Mouse (Mus musculus) kidney, postnatal 36 days (tissue): ENCODE data around the gene Fgfr3.

Experiments used
- DNase-seq, 2 experiments: peaks; one replicate each; pipeline ENCODE4 v3.0.0; 2021 to 2022; ENCODE audit warnings: mixed read lengths in 2 of 2

The Fgfr3 gene

GRCm38 (mm10) chr5:33721541-33722265, at the start of gene Fgfr3:
Gene Fgfr3 (plus strand): TSS chr5:33721674.
- DNase-seq: peak; percentile 76 to 89

DNA sequence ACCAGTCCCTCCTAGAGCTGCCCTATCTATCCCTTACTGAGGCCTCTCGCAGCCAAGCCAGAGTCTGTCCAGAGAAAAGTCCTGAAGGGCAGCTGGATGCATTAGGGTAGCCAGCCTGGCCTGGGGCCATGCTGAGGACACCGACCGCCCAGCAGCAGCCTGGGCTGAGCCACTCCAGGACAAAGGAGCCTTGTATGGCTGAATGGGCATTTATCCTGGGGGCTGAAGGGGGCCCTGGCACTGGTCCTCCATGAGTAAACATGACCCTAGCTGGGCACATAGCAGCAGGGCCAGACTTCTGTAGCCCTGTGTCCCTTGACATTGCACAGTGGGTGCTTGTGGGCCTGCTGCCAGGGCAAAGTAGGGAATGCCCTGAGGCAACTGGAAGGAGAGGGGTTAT, 47.0 kb upstream of the Fgfr3 start:
- DNase-seq: no peak

GRCm38 (mm10) chr5:33675964-33676363, 45.5 kb upstream of the Fgfr3 start:
- peak; percentile 70 to 87 for DNase-seq

GRCm38 (mm10) chr5:33678244-33678643, 43.2 kb upstream of the Fgfr3 start:
- peak in 1 of 2 experiments; percentile 39 for DNase-seq

DNA sequence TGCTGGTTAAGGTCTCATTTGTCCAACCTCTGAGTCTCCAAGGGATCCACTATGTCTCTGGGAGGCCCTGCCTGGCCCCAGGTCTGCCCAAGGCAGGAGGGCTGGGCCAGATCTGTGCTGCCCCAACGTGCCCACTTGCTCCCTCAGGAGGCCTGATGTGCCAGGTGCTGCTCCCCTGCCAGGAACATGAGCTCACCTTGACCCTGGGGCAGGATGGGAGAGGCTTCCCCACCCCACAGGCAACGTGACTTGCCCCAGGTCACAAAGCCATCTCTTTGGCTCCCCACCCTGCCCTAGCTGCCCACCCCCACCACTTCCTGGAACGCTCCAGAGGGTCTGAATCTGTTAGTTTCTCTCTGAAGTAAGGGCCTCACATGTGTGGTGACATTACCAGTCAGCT, 40.4 kb upstream of the Fgfr3 start:
- no peak for DNase-seq

DNA sequence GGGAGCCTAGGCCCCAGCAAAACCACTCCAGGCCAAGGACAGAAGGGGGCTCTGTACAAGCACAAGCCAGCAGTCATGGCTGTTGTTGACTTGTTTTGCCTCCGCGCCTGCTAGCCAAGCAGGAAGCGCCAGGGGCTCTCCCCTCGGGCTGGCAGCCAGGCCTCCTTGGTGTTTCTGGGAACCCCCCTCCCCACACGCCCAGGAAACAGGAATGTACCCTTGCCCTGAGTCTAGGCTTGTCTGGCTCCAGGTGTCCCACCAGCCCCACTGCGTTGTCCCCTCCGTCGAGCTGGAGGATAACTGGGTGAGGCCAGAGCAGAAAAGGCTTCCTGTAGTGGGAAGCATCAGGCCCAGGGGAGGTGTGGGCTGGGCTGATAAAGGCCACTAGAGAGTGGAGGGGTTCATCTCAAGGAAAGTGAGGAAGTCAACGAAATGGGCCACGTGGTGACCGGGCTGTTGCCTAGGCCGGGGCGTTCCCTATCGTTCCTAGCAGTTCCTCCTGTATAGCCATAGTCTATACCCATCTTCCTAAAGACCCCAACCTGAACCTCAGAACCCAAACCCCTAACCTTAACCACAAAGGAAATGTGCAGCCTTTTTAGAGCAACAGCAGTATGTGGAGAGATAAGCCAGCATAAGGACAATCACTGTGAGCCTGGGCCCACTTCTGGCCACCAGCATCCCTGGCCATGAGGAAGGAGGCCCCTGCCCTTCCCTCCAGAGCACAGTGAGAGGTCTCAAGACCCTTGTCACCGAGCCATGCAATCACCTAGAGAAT, 39.7 kb upstream of the Fgfr3 start:
- no peak for DNase-seq

- DNase-seq: no peak
Observed at GRCm38 (mm10) chr5:33682963-33683362, 38.5 kb upstream of the Fgfr3 start.

GRCm38 (mm10) chr5:33683897-33684652, 37.4 kb upstream of the Fgfr3 start:
- DNase-seq: peak; percentile 76 to 77

GRCm38 (mm10) chr5:33684932-33685331, 36.5 kb upstream of the Fgfr3 start:
- DNase-seq: no peak

DNA sequence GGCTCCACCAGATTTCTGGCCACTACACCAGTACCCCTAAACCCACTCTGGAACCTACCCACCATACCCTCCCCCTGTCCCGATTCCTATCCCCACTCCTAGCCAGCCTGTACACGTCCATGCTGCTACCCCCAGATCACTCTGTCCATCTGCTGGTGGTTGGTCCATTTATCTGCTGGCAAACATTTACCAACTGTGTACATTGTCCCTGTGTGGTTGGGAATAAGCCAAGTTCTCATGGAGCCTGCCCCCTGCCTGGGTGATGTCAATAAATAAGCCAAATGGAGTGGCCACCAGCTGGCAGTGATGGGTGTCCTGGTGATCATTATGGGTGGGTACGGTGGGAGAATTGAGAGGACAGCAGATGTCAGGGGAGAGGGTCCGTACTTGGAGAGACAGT, 34.3 kb upstream of the Fgfr3 start:
- DNase-seq: peak in 1 of 2 experiments; percentile 55

DNA sequence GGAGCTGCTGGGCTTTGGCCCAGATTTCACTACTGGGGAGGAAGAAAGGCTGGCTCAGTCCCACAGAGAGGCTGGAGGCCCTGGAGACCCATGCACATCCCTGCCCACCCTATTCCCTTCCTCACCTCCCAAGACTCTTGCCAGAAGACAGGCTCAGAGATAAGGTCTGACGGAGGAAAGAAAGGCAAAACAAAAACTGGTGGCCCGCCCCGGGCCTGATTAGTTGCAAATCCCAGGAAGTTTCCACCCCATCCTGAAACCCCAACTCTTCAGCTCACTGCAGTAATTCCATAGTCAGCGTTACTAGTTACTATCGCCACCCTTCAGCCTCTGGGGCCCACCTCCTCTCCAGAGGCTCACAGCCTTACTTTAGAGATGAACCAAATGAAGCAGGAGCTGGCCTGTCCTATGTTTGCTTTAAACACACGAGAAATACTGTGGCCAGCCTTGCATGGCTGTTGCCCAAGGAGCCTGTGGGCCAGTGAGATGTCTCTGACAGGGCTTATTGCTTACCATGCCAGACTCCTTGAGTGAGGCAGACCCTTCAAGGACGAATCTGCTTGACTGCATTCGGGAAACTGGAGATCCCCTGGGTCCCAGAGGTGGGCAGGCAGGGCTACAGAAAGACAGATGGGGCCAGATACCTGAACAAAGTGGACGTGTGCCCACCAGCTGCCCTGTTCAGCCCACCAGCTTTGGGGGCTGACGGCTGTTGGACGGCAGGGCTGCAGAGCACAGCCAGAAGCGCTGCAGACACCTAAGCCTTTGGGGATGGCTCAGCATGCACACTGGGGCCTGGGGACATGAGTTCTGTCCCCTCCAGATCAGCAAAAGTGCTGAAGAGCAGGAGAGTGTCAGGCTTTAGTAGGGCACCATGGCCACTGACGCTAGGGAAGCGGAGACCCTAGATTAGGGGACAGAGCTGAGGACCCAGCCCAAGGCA, 32.9 kb upstream of the Fgfr3 start:
- no peak for DNase-seq

- DNase-seq: no peak
Observed at GRCm38 (mm10) chr5:33689221-33689844, 32.1 kb upstream of the Fgfr3 start.

- peak; percentile 62 to 82 for DNase-seq
Observed at GRCm38 (mm10) chr5:33689852-33690645, 31.4 kb upstream of the Fgfr3 start.

- no peak for DNase-seq
Observed at GRCm38 (mm10) chr5:33692393-33692792, 29.1 kb upstream of the Fgfr3 start.

- no peak for DNase-seq
Observed at GRCm38 (mm10) chr5:33694461-33694847, 27.0 kb upstream of the Fgfr3 start.

DNA sequence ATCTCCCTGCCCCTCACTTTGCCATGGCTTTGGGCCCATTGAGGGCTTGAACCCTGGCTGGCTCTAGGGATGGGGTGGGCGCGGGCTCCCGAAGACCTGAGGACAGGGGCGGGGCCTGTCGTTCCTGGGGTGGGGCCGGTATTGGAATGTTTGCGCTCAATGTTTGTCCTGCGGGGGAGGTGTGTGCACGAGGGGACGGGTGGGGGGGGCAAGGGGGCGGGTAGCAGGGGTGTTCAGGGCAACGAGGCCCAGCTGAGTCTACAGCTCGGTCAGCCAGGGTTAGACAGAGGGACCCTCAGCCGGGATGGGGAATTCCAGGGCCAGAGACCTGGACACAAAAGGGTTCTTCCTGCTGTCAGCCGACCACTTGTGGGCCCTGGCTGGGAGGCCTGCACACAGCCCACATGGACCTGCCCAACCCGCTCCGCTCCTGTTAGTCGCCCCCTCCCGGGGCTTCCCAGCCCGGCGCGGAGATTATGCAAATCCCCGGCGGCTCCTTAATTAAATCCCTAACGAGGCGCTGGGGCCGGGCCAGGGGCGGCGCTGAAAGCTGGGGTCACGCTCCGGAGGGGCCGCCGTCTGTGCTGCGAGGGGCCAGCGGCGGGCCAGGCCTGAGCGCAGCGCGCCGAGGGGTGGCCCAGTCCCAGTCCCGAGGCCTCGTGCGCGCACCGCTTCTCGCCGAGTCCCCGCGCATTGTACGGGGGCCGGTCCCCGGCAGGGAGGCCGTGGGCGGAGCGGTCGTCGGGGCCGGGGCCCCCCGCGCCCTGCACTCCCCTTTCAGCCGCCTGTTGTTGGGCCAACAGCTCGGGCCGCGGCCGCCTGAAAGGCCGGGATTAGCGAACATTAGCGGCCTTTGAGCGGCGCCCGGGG, 26.4 kb upstream of the Fgfr3 start:
- peak in 1 of 2 experiments; percentile 53 for DNase-seq

DNA sequence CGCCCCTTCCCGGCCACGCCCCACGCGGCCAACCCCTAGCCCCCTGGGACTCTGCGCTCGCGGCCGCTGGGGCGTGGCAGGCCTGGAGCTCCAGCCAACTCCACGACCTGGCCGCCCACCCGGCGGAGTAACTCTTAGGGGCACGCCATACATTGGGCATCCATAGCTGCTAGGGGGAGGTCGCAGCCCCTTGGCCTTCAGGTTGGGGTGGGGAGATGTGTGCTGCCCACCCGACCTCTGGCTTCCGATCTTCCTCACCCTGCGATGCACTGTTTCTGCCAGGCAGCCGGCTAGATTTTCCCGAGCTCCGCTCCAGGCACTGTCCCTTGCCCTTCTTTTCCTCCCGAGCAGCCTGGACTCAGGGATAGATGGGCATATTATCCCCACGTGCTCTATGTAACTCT, 25.8 kb upstream of the Fgfr3 start:
- peak in 1 of 2 experiments; percentile 37 for DNase-seq

DNA sequence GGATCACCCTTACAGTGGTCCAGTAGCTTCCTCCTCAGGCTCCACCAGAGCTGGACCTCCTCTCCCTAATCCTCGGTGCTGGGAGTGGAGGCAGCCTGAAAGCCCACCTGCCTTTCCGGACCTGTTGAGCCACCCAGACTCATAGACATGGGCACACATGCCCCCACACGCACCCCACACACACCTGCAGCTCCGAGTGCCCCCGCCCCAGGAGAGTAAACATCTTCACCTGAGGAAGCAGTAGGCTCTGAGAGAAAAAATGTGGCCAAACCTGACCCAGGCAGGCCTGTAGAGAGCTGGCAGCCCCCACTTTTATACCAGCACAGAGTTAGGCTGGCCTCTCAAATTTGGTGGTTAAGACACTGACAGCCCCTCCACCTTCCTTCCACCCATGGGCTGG, 25.0 kb upstream of the Fgfr3 start:
- no peak for DNase-seq

DNA sequence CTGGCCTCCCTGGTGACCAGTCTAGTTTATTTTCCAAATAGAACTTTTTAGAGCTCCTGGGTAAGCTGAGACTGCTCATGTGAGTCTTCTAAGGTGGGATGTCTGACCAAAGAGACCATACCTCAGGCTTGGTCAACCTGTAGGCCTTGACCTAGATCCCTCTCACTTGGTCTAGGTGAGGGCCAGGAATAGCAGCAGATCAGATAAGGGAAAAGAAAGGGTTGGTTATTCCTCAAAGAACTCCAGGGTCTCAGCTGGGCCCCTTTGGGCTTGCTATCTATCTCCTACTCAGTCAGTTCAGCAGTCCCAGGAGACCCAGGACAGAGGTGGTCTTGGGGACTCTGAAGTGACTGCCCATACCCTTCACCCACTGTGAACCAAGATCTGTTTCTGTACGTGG, 23.9 kb upstream of the Fgfr3 start:
- DNase-seq: no peak

GRCm38 (mm10) chr5:33697947-33698512, 23.4 kb upstream of the Fgfr3 start:
- DNase-seq: no peak
